Mouse (Mus musculus) CH12F3 (cell line): ENCODE measurements around the gene Kdelr3.

Experiments
- in situ Hi-C: fragments of 300-500 bp; cut with MboI; formaldehyde crosslinking; loops from 2 replicates; pipeline ENCODE4 v1.14.3; 2020; ENCODE audit warnings: low sequenced_read_pairs

Kdelr3 gene

DNA sequence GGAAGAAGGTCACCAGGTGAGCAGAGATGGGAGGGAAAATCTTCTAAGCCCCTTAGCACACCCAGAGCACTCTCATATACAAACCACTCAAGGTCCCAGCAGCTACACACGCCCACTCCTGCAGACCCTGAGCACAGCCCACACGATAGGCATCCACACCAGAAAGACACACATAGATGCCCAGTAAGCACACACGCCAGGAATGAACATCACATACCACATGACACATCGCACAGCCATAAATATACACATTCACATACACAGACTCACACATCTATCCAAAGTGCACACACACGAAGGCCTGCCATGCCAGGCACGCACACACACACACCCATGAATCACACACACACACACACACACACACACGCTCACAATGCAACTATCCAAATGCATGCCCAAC is 5.8 kb upstream of the Kdelr3 start:
- in situ Hi-C loops, result no loop called here

- in situ Hi-C loops, result no loop called here
These were observed 4.5 kb upstream of the Kdelr3 start for GRCm38 (mm10) chr15:79511553-79512320.

GRCm38 (mm10) chr15:79513940-79514339 is 2.3 kb upstream of the Kdelr3 start:
- in situ Hi-C loops, result no loop called here

DNA sequence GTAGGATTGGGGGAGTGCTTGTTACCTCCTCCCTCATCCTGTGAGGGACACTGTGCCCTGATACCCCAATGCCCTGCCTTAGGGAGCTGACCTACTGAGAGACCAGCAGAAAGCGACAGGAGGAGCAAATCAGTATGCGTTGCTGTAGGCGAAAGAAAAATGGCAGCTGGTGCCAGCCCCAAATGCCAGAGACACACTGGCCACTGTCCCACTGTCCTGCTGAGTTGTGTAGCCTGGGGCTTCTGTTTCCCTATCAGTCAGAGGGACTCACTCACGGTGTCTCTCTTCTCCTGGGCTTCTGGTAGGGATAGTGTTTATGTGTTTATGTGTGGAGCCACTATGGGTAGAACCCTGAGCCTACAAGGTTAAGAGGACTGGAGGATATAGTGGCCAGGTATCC is 1.5 kb downstream of the Kdelr3 start:
- in situ Hi-C loops, result no loop called here

- in situ Hi-C loops, result no loop called here
These were observed 2.4 kb downstream of the Kdelr3 start for GRCm38 (mm10) chr15:79518571-79518970.

GRCm38 (mm10) chr15:79519400-79520220 is 3.4 kb downstream of the Kdelr3 start:
- in situ Hi-C loops, result no loop called here

DNA sequence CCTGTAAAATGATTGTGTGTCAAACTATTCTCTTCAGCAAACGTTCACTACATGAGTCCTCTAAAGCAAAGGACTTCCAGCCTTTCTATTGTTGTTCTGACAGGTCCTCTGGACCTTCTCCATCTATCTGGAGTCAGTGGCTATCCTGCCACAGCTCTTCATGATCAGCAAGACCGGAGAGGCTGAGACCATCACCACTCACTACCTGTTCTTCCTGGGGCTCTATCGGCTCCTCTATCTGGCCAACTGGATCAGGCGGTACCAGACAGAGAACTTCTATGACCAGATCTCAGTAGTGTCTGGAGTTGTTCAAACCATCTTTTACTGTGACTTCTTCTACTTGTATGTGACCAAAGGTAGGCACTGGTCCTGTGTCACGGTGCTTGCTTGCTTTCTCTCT is 9.4 kb downstream of the Kdelr3 start:
- in situ Hi-C loops, result no loop called here

DNA sequence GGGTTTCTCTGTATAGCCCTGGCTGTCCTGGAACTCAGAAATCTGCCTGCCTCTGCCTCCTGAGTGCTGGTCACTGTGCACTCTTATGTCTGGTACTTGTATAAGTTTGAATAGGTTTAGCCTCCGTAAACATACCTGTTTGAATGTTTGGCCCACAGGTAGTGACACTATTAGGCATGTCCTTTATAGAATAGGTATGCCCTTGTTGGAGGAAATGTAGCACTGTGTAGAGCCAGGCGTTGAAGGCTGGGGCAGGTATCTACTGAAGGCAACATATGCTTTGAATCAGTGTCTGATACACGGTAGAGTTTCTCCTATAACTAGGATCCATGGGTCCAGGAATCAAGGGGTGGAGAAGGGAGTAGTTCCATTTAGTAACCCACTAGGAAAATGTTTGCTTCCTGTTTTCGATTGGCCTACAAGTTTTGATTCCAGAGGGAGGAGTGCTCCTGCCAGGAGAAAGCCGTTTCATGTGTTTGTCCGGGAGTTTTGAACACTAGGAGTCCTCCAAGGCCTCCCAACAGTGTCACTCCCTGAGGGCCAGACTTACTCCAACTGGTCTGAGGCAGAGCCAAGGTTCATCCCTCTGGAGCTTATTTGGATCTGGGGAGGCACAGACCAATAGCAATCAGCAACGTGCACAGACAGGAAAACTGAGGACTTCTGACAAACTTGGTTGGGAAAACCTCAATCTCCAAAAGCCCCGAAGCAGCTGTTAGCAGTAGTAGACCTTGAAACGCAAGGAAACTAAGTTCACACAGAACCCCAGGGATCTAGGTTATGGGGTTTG is 10.0 kb downstream of the Kdelr3 start:
- in situ Hi-C loops, result no loop called here

GRCm38 (mm10) chr15:79527192-79527591 is 11.0 kb downstream of the Kdelr3 start:
- in situ Hi-C loops, result no loop called here

DNA sequence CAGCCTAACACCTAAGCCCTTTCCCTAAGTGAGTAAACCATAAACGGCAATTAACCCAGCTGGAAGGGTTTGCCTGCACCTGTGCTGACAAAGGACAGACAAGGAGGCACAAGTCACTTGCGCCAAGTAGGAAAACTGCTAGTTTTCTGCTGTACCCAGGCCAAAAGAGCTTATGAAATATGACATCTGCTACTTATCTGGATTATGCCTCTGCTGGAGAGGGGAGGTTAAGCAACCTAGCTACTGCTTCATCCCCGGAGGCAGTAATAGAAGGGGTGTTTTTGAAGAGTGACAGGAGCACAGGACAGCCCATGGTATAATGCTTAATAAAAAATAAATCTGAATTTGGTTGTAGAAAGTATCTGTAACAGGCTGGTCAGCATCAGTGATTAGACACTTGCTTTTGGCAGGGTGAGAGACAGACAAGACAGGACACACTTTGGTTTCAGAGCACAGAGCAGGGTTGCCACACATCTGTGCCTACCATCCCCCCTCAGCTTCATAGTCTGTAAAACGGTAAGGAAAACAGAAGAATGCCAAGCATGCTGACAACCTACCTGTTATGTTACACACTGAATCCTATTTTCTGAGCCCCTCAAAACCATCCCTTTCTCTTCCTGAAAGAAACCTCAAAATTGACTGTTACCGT is 11.9 kb downstream of the Kdelr3 start:
- in situ Hi-C loops, result no loop called here

DNA sequence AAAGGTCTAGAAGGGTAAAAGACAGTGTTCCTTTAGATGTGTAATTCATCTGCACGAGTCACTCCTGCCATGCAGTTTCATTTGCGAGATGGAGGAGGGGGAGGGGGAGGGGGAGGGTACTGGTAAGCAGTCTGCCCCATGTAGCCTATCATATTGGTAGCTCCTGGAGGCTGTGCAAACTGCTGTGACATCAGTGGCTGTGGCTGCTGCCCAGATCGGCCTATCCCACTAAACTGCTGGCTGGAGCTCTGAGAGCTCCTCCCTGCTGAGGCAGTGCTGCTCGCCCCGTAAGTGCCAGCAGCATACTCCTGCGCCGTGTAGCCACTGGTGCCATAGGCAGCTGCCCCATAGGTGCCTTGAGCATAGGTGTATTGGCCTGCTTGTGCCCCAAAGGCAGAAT is 13.7 kb downstream of the Kdelr3 start:
- in situ Hi-C loops, result no loop called here

DNA sequence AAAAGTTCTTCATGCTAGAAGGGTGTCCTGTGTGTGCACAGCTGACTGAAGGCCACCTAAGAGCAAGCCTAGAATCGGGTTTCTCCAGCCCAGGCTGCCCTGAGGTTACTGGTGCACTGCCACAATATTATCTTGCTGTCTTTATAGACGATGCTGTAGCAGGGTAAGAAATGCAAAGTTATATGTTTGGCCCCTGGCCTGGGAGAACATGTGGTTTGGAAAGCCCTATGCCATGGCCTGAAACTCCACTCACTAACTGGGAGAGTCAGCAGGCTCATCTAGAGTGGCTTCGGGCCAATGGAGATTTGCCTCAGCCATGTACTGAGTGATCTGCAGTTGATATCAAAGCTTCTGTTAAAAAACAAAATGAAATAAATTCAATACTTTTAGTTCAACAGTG is 17.6 kb downstream of the Kdelr3 start:
- in situ Hi-C loops, result no loop called here

DNA sequence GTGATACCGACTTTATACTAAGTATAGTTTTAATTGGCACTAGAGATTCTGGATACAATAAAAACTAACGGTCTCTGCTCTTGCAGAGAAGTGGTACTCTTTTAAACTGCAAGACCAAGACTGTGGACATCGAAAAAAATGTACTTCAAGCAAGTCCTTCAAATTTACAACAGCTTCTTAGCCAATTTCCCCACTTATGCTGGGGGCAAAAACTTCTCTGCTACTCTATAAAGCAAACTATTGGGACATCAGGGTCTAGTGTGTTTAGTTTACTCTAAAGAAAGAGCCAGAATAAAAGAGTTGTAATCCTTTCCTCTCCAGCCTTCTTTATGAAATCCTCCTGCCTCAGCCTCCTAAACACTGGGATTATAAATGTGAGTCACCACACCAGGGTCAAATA is 27.8 kb downstream of the Kdelr3 start:
- in situ Hi-C loops, result no loop called here

DNA sequence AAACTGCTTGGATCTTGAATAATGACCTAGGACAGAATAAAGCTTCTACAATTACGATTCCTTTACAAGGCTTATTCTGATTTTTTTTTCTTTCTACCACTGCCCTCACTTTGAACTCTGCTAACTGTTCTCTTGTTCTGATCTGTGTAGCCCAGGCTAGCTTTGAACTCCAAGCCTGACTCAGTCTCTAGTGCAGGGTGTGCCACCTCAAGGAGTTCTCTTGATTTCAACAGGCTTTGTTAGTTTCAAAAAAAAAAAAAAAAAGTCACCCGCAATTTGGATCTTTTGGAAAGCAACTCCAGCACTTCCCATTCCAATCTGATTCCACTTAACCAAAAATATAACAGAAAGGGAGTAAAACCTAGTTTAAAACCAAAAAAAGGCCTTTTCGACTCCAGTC is 29.3 kb downstream of the Kdelr3 start:
- in situ Hi-C loops, result no loop called here

- in situ Hi-C loops, result no loop called here
These were observed 29.7 kb downstream of the Kdelr3 start for GRCm38 (mm10) chr15:79545921-79546399.

DNA sequence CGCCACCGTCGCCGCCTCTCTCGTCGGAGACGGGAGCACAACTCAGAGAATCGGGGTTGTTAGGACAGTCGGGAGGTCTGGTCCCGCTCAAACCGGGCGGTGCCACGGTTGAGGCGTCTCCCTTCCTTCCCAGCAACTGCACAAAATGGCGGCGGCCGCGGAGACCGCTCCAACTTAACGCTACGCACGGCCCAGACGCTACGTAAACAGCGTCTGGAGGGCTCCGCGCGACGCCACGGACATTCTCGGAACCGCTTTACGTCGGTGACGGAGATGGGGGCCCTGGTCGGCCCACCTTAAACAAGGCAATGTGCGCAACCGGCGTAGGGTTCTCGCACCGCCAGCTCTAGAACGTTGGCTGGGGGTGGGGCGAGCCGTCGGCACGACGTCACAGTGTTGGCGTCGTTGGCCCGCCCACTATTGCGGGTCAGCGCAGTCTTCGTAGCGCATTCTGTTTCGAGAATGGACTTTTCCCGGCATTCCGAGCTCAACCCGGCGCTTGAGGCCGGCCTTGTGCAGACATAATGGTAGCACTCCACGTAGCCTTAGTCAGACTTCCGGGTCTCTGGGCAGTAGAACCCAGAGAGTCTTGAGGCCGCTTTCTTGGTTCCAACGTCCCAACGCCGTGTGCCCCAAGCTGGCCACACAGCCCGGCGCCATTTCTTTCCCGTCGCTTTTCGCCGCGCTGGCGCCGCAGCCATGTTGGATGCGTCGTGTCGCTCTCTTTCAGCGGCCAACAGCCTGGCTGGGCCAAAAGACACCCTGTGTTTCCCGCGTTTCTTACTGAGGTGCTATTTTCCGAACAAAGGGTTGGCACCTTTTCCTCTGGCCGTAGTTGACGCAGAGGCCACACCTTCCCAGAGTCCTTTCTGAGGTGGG is 30.4 kb downstream of the Kdelr3 start, which contains the start of gene Ddx17:
Ddx17 (minus strand) TSS at position 332 of the 879 bp plus-strand sequence.
- in situ Hi-C loops, result no loop called here

DNA sequence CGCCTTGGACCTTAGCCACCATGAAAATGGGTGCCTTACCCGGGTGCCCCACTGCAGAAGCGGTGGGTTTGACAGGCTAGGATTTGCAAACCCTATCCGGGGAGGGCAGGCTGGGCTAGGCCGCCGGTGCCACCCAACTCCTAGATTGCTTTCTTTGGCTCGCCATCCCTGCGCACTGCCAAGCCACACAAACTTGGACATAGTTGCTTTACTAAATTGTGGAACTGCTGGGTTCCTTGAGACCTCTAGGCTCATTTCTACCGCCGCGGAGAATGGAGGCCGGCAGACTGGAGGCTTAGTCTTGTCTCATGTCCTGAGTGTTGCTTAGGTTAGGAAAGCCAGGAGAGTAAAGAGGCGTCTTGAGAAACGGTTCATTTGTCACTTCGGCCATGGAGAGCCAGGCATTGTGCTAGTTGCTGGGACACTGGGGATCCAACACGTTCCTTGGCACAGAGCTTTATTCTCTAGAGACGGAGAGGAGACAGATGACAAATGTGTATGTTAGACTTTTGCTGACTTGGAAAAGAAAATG is 31.1 kb downstream of the Kdelr3 start:
- in situ Hi-C loops, result no loop called here

- in situ Hi-C loops, result no loop called here
These were observed 32.0 kb downstream of the Kdelr3 start for GRCm38 (mm10) chr15:79548226-79548625.

DNA sequence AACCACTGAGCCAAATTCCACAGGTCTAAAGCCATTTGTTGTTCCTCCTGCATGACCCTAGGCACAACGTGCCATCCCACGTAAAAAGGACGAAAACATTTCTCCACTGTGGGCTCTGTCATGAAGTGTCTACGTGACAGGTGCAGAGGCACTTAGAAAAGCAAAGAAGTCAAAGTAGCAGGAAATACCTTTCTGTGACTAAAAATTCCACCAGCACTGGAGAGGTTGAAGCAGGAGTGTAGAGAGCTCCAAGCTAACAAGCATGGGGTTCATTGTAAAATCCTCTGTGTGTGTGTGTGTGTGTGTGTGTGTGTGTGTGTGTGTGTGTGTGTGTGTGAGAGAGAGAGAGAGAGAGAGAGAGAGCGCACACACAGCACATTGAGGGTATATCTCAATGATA is 36.4 kb downstream of the Kdelr3 start:
- in situ Hi-C loops, result no loop called here
